Mouse (Mus musculus) right cerebral cortex, postnatal 25 days (tissue): Measurements from ENCODE around the gene Popdc2.
"Not testable (repeated sequence)": the region's sequence is repeated elsewhere in the genome, so short reads cannot be mapped to it uniquely, and the experiment has no call there.

Experiments
- DNase-seq: peaks from one replicate; pipeline ENCODE4 v3.0.0; 2022

Gene Popdc2

GRCm38 (mm10) chr16:38361933-38362332 is at the start of gene Popdc2:
TSS of gene Popdc2 (plus strand) at chr16:38362209.
- DNase-seq, result no peak

DNA sequence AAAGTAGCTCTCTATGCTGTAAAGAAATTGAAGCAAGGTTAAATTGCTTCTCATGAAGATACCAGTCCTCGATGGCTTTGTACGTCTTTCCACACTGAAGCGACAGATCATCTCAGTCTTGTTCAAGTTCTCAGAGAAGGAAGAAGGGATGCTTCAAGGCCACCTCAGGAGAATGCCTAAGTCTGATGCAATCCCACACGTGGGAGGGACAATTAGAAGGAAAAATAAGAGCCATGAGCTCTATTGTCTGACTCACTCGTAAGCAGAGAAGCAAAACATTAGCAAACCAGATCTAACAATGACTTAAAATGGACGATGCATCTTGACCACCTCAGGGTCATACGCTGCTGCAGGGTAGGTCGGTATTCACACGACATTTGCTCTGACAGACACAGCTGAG is 43.5 kb upstream of the Popdc2 start:
- DNase-seq, result no peak

GRCm38 (mm10) chr16:38319087-38319486 is 42.9 kb upstream of the Popdc2 start:
- no peak for DNase-seq

DNA sequence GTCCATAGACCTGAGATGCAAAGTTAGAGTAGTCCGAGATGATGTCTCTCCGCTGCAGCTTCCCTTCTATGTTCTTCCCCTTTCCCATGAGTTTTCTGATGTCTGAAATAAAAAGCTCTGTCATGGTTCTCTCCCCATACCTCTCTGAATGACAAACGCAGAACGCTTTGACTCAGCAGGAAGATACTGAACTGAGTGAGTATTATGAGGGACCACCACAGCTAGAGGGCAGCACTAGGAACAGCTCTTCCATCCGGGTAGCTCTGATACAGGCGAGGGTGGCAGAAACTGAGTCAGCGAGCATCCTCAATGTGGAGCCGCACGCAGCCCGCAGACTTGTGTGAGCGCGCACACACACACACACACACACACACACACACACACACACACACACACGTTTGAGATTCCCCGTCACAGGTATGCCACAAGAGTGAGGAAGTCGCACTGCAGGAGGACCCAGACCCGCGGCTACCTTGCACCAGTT is 40.5 kb upstream of the Popdc2 start:
- DNase-seq, result peak; percentile 46

DNA sequence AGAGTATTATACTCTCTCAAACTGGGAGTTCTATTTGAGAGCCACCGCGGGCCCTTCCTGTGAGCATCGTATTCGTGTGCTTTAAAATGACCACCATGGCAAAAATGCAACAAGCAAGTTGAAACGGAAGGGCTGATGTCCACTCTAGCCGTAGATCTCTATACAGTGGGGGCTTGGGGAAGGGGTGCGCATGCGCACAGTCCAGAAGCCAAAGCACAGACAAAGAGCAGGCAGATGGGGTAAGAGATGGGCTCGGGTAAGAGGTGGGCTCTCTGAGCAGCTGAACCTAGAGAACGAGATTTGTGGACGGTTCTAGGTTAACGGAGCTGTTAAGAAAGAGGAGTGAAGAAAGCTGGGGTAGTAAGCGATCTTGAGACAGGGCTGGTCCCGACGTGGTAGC is 37.7 kb upstream of the Popdc2 start:
- no peak for DNase-seq

DNA sequence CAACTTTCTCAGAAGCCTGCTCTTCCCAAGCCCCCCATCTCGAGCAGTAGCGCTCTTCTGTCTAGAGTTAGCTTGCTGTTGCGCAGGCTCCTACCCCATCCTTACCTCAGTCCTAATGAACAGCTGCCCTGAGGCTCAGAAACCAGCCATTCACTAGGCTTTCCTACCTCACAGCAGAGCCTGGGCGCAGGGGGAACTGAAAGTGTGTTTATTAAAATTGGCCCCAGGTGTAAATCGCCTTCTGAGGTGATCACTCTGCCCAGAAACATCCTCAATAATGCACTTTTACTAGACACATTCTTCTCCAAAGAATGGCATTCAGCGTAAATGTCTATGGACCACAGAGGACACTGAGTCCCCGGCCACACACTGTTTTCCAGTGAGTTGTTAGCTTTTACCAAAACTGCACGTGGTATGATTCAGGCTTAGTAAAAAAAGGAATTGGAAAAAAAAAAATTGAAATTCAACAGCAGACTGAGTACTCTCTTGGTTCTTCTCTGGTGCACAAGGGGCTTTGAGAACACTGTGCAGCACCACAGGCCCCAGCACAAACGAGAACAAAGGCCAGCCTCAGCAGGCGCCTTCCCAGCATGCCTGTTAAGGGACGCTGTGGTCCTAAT is 35.1 kb upstream of the Popdc2 start:
- DNase-seq, result no peak

DNA sequence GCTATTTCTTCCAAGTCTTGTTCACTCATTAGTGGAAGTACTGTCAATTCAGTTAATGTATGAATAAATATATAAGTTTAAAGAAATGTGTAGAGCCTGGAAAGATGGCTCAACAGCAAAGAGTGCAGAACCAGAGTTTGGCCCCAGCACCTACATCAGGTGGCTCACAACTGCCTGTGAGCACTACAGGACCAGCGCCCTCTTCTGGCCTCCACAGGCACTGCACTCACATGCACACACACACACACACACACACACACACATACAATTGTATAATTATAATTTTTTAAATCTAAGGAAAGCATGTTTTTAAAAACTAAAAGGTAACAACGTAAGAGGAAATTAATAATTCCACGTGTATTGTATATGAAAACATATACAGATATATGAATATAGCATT is 32.7 kb upstream of the Popdc2 start:
- no peak for DNase-seq

- no peak for DNase-seq
These were observed 27.6 kb upstream of the Popdc2 start for GRCm38 (mm10) chr16:38334431-38334830.

GRCm38 (mm10) chr16:38338077-38338476 is 23.9 kb upstream of the Popdc2 start:
- not testable (repeated sequence) for DNase-seq

DNA sequence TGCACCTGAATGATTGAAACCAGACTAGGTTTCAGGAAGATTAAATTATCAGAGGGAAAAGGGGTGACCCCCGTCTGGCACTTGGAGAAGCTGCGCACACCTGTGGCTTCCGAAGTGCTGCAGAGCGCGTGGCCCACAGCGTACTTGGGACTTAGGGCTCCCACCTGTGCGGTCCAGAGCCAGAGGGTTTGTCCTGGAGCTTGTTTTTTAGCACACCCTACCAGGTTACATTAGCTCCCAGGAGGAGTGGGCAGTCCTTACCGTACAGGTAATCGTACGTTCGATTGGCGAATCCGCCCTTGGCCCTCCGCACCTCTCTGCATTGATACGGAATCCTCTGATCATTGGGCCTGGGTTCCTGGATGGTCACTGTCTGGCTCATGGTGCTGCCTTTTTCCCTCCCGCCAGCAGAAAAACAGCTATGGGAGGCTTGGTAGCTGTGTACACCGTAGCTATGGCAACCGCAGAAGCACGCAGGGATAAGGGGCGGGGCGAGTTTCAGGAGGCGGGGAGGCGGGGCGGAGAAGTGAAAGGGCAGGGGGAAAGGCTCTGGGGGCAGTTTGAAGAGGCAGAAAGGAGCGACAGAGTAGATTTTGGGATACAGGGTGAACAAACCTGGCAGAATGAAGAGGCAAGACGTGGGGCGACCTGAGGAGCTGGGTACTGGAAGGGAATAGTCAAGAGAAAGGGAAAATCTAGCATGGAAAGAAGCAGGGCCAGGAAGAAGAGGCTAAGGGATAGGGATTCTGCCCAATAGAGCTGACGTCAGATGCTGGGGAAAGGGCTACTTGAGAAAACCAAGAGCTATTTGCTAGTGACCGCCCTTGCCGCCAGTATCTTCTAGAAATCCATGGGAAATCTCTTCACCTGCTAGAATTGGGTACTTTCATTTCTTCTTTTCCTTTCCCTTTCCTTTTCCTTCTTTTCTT is 20.3 kb upstream of the Popdc2 start, which contains the start of gene Maats1:
Maats1 (minus strand) TSS at position 748 of the 929 bp plus-strand sequence.
- peak; percentile 73 for DNase-seq

GRCm38 (mm10) chr16:38344941-38345725 is 16.9 kb upstream of the Popdc2 start:
- DNase-seq, result no peak

DNA sequence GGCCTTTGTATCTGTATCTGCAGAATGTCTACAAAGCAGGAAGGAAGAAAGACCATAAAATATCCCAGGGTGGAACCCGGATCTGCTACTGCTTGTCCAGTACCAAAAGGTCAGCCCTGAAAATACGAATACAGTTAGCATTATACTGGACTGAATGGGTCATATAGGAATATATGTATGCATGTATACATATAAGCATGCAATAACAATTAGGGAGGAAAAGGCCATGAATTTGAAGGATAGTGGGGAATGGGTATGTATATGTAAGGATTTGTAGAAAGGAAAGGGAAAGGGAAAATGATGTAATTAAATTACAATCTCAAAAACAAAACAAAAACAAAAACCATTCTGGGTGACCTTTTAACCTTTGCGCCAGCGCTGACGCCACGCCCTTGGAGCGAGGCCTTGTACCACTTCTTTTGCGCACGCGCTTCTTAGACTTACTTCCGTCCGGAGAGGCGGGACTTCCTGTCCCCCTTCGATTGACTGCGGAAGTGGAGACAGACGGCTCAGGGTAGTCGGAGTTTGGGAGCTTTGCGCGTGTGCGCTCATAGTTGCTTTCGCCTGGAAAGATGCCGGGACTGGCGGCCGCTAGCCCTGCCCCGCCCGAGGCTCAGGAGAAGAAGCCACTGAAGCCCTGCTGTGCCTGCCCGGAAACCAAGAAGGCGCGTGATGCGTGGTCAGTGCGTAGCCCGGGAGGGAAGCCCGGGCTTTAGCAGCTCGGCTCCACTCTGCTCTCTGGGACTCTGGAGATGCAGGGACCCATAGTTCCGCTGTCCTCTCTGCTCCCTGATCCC is 15.3 kb upstream of the Popdc2 start, which contains the start of the genes Cox17 and Gm21987:
Cox17 (plus strand) TSS at position 463 of the 797 bp plus-strand sequence.
Gm21987 (plus strand) TSS at position 512 of the 797 bp plus-strand sequence.
- peak; percentile 92 for DNase-seq

- no peak for DNase-seq
These were observed 14.4 kb upstream of the Popdc2 start for GRCm38 (mm10) chr16:38347588-38347987.

DNA sequence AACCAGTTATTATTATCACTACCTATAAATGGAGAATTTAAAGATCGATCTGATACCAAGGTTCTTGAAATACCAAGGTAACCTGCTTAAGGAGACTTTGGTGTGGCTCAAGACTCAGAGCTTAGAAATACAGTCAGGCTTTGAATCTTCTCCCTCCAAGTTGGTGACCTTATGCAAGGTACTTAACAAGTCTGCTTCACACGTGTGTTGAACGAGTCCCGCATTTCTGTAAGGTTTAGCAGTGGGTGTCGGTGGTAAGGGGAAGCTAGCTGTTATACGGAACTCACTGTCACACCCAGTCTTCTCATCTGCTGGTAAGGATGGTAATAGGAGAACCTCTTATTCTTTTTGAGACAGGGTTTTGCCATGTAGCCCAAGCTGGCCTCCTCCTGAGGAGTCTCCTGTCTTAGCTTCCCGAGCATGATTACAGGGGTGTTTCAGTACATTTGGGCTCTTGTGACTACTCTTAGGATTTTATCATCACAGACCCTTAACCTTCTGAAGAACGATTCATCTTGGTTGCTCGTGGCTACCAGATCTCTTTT is 13.7 kb upstream of the Popdc2 start:
- DNase-seq, result no peak

GRCm38 (mm10) chr16:38349881-38350280 is 12.1 kb upstream of the Popdc2 start:
- DNase-seq, result no peak

- DNase-seq, result no peak
These were observed 11.6 kb upstream of the Popdc2 start for GRCm38 (mm10) chr16:38350361-38350855.

- DNase-seq, result no peak
These were observed 11.1 kb upstream of the Popdc2 start for GRCm38 (mm10) chr16:38350939-38351338.

GRCm38 (mm10) chr16:38352031-38352430 is 10.0 kb upstream of the Popdc2 start:
- DNase-seq, result no peak

GRCm38 (mm10) chr16:38352851-38353250 is 9.2 kb upstream of the Popdc2 start:
- DNase-seq, result no peak

GRCm38 (mm10) chr16:38353642-38354041 is 8.4 kb upstream of the Popdc2 start:
- no peak for DNase-seq

DNA sequence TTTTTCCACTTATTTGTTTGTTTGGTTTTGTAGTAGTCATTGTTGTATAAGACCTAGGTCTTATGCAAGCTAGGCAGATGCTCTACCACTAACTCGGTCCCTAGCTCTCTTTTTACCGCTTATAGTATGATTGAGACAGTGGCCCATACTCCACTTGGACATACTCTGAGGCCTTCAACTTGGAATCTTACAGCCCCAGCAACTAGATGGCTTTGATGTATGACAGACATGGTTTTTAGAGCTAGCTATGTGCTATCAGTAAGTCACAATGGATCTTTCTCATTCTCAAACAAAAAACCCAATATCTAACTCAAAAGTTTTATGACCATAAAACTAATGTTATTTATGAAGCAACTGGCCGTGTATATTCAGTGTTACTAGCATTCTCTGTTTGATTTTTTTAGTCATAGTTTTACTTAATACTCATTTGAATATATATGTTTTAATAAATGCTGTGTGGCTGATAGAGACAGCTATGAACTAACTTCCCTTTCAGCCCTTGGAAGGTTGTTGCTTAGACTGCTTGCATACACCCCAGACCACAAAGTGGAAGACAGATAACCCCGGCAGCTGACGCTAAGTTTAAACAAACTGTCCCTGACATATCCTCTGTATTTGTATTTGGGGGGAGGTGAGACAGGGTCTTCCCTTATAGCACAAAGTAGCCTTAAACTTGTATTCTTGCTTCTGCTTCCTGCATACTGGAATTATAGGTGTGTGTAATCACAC is 7.7 kb upstream of the Popdc2 start:
- no peak for DNase-seq
